Mouse (Mus musculus) fat pad, adult 2 months (tissue): ENCODE data around the gene Gnl3.

ENCODE experiments used
- DNase-seq: peaks from one replicate; pipeline ENCODE4 v3.0.0-alpha.2; 2011; ENCODE audit warnings: low read depth, low spot score; ENCODE audit errors: extremely low read depth

Gnl3 gene

DNA sequence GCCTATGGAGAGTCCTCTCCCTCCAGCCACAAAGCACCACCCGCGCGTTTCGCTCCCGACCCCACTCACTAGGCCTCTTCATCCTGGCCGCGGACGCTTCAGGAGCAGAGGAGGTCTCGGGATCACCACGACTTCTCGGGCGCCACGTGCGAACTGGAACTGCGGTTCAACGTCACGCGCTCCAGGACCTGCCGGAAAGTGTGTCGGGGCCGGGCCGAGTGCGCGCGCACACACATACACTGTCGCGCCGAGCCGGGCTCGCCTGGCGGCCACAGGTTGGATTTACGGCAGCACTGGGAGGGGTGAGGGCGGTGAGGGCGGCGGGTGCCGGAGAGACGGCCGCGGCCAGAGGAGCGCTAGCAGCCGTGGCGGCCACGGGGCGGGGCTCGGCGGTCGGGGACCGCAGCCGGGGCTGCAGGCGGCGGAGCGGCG lies at the start of gene Gnl3, which contains the start of gene Pbrm1:
Gene Gnl3, minus strand, starts transcription at position 293 of the 432 bp plus-strand sequence.
Gene Pbrm1, plus strand, starts transcription at position 279 of the 432 bp plus-strand sequence.
- DNase-seq, result no peak

DNA sequence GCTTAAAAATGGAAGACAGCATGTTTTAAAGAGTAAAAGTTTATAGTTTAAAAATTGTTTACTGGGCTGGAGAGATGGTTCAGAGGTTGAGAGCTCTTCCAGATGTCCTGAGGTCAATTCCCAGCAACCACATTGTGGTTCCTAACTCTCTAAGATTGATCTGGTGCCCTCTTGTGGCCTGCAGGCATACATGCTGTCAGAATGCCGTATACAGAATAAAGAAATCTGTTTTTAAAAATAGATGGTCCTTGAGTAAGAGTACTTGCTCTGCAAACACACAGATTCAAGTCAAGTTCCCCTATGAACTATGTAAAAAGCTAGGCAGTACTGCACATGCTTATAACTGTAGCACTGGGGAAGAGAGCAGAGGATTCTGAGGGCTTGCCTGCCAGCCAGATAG lies 43.3 kb upstream of the Gnl3 start:
- DNase-seq, result no peak

DNA sequence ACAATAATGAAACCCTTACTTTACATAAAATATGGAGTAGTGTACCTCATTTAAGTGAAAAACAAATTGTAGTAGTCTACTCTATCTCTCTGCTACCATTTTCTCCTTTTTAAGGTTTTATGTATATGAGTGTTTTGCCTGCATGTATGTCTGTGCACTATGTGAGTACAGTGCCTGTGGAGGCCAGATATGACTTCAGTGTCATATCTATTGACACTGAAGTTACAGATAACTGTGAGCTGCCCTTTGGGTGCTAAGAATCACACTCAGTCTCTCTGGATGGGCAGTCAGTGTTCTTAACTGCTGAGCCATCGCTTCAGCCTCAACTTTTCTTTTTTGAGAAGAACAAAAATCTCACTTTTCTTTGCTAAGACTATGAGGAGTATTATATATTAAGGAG lies 26.9 kb upstream of the Gnl3 start:
- no peak for DNase-seq

- DNase-seq, result peak; percentile 71
Observed at GRCm38 (mm10) chr14:31045296-31045695, 26.3 kb upstream of the Gnl3 start.

GRCm38 (mm10) chr14:31025785-31026184 lies 6.8 kb upstream of the Gnl3 start:
- no peak for DNase-seq

DNA sequence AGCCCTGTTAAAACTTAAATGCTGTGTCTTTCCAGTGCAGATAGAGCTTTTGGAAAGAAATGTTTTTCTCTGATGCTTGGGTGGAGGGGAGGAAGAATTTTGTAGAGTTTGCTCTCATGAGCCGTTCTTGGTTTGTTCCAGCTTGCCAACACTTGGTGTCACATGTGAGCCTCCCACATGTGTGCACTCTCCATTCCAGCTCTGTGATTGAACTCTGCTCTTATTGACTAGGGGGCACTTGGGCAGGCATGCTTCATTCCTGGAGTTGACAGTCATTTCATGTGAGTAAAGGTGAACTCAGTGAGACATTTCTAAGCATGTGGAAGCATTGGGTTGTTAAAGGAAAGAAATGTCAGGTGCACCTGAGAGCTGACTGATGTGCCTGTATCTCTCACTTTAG lies 3.6 kb upstream of the Gnl3 start:
- DNase-seq, result no peak

DNA sequence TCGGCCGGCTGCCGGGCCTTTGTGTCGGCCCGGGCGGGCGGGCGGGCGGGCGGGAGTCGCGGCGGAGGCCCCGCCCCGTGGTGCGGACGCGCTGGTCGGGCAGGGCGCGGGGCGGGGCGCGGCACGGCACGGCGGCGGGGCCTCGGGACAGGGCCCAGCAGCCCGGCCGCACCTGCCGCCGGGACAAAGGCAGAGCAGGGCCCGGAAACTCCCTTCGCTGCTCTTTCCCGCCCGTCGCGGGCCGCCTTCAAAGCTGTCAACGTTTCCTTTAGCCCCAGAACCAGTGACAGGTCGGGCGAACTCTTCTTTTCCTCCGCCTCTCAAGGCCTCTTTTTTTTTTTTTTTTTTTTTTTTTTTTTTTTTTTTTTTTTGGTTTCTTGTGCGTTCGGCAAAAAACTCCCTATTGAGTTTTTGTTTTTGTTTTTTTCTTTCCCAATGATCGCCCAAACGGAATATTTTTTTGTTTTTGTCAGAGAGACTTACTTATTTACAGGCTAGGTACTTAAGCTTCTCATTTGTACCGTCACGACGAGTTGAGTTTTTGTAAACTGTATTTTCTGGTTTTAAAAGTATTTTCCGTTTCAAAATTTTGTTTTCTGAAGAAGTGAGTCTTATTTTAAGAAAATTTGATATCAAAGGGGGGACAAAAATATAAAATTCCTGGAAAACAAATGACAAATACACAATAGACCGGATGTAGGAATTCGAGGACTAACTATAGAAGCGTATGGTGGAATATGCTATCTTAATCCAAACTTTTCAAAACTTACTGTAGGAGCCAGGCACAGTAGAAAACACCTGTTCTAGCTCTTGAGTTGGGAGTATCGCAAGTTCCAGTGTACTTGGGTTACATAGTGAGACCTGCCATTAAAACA lies 616 bp upstream of the Gnl3 start:
- no peak for DNase-seq

- no peak for DNase-seq
Observed at GRCm38 (mm10) chr14:31017854-31018253, 1.1 kb downstream of the Gnl3 start.

GRCm38 (mm10) chr14:31016063-31016462 lies 2.9 kb downstream of the Gnl3 start:
- no peak for DNase-seq

DNA sequence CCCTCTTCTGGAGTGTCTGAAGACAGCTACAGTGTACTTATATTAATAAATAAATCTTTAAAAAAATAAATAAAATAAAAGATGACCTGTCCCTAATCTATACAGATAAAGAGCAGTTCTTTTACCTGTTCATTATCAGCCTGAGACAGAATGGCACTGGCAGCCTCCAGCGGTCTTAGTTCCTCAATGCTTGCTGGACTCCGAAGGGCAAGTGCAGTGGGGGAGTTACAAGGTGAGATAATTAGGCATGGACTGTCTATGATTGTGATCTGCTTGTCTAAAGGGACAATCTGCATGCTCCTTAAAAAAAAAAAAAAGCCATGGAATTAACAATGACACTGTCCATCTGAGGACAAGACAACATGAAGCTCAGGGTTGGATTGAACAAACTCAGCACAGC lies 5.0 kb downstream of the Gnl3 start:
- DNase-seq, result no peak

DNA sequence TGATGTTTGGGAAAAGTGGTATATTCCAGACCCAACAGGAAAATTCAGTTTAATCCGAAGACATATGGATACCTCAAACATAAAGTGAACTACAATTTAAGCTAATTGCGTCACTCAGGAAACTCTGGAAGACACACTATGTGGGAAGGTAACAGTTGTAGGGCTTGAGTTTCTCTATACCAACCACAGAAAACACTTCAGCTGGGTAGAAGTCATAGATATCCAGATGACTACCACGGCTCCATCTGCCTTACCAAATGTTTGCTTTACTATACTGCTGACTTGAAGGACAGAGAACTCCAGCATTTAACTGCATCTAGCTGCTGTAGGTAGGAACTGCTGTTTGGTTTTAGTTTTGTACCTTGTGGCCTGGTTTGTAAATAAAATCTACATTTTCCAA lies 7.4 kb downstream of the Gnl3 start:
- DNase-seq, result no peak

DNA sequence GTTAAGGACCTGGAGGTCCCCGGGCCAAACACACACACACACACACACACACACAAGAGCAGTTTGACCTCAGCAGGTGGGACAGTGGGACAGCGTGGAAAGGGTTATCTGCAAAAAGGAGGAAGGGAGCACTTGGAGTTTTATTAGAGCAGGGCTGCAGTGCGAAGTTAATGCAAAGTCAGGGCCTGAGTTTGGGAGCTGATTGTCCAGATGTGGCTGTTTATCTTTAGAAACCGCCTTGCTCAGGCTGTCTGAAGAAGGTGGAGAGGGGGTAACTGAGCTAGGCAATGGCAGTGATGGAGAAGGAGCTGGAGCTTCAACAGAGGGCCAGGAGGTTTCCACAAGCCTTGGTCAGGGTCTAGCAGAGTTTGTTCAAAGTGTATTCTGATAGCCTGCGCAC lies 12.2 kb downstream of the Gnl3 start:
- DNase-seq, result no peak

DNA sequence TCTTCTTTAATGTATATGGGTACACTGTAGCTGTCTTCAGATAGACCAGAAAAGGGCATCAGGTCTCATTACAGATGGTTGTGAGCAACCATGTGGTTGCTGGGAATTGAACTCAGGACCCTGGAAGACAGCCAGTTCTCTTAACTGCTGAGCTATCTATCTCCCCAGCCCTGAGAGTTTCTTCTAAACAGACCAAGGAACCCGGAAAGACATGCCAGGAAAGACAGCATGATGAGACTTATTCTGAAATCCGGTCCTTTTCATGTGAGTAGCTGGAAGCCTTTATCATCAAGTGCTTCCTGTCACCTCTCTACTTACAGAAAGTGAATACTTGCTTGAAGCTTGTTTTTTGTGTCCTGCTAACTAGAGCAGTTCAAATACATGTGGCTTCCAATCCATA lies 14.4 kb downstream of the Gnl3 start:
- DNase-seq, result no peak

DNA sequence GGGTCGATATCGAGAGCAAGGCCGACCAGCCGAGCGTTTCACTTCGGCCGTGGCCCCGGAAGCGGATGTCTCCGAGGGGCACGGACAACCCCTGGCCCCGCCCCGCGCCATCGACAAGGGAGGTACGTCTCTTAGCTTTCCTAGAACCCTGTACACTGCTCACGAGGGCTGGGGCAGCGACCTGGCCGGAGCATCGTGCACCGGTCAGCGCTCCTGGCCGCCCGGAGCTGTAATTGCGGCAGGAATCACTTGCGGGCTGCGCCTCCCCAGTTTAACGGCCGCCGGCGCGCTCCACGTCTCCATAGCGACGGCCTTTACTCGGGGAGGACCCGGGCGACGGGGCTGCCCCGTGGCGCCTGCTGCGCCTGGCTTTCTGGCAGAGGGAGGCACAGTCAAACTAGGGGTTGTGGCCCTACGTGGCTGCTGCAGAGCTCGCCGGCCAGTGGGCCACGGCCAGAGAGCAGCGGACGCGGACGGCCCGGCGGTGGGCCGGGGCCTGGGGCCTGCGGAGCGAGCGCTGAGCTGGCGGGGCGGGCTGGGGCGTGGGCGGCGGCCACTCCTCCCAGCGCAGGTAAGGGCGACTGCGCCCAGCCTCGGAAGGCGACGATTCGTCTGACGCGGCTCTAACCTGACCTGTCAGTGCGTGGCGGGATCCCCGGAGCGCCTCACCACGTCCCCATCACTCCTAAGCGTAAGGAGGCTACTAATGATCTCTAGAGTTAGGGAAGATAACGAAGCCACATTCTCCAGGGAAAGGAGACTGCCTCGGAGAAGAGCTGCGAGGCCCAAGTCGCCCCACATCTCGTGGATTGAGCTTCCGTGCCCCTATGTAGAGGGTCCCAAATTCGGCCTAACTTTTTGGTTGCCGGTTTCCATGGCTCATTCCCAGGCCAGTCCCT lies 17.4 kb downstream of the Gnl3 start, which contains the start of the genes Glt8d1 and Spcs1:
Gene Glt8d1, plus strand, starts transcription at position 94 of the 899 bp plus-strand sequence.
Gene Spcs1, minus strand, starts transcription at position 366 of the 899 bp plus-strand sequence.
- DNase-seq, result no peak

DNA sequence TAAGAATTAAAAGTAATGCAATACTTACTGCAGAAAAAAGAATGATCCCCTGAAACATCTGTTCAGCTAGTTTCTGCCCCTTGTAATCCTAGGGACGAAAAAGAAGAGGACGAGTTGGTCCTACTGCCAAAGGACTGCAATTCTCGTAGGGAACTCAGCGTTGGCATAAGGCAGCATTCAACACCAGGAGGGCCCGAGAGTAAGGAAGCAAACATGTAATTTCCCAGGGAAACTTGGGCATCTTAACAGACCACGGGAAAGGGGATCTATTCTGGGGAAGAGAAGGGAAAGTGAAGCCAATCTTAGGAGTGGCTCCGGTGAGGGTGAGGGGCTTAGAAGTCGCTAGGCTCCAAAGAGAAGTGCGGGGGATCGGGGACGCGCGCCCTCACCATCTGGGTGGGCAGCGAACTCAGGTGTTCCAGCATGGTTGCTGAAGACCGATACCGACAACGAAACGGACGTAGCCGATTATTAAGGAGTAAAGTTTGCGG lies 18.1 kb downstream of the Gnl3 start:
- DNase-seq, result no peak

GRCm38 (mm10) chr14:31000356-31000755 lies 18.6 kb downstream of the Gnl3 start:
- DNase-seq, result no peak

GRCm38 (mm10) chr14:30996417-30996816 lies 22.5 kb downstream of the Gnl3 start:
- no peak for DNase-seq

DNA sequence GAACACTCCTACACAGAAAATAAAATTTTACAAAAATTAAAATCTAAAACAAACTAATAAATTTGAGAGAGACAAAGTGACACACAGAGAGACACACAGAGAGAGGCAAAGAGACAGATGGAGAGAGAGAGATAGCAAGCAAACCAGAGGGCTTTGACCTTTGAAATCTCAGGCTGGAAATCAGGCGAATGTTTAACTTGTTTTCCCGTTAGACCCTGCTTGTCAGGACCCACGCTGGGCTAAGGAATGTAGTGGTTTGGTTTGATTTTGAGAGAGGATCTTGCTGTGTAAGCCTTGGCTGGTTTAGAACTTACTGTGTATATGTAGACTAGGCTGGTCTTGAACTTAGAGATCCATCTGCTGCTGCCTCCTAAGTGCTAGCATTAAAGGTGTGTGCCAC lies 42.7 kb downstream of the Gnl3 start:
- no peak for DNase-seq

DNA sequence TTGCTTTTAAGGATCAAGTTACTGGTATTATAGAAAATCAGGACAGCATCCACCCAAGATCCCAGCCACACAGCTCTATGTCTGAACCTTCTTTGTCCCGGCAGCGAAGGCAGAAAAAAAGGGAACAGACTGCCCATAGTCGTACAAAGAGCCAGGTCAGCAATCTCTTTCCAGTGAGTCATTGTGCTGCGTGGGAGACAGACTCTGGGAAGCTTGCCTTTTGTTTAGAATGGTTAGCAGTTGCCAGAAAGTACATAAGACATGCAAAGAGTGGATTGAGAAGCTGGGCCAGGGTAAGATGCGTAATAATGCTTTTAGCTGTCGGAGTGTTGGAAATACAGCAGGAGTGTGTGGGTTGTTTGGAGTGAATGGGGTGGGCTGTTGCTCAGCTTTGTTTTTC lies 44.7 kb downstream of the Gnl3 start:
- DNase-seq, result peak; percentile 56
